Mouse (Mus musculus) urinary bladder, postnatal 10 days (tissue): ENCODE data around the gene Mex3d.
A peak's percentile ranks its signal among the peaks of the same experiment; 100 is the strongest.
"Not testable (repeated sequence)": the region's sequence is repeated elsewhere in the genome, so short reads cannot be mapped to it uniquely, and the experiment has no call there.

ENCODE experiments used
- DNase-seq: peaks from one replicate; pipeline ENCODE4 v3.0.0; 2022; ENCODE audit warnings: low spot score

Mex3d gene

GRCm38 (mm10) chr10:80356001-80356682, 31.3 kb downstream of the Mex3d start, which contains the start of gene Plk5:
TSS of gene Plk5 (plus strand) at chr10:80356459.
- no peak for DNase-seq

DNA sequence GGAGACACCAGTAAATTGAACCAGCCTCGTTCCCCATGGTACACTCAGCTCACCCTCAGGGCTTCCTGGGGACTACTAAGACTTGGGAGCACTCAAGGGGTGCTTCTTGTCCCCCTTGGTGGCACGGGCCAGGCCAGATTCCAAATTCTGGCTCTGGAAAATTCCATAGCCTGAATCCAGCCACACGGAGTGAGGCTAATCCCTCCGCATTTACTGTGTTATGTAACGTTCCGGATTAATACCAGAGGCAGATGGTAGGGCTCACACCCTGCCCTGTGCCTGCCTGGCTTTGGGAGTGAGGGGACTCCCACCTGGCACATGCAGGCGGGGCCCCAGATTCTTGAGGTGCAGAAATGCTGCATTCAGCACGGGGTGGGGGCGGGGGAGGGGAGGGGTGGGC, 32.0 kb downstream of the Mex3d start:
- DNase-seq: no peak

DNA sequence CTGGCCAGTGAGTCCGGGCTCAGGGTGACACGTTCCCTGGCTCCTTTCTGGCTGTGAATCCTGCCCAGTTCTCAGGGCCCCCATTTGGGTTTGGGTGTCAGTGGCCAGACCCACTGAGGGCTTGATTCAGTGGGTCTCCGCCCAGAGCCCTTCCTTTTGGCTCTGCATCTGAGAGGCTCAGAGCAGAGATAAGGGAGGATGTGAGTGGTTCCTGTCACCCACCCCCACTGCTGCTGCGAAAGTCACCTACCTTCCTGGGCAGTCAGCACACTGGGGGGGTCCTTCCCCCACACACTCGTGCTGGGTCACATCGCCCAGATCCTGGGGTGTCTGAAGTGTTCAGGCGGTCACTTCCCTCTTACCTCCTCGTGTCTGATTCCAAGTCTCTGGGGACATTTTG, 34.7 kb downstream of the Mex3d start:
- no peak for DNase-seq

DNA sequence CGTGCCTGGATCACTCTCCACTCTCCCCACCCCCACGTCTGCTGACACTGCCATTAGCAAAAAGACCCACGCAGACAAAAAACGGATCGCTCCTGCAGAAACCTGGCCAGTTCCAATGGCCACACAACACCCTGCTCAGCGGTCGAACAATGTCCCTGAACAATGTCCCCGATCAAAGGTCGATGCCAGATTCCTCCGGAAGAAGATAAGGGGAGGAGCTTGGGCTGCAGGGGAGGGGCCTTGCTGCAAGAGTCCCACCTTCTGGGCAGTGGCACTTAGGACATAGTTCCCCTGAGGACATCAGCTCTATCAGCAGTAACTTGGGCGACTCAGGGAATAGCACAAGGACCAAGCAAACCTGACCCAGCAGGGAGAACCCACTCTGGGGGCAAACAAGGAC, 35.6 kb downstream of the Mex3d start:
- DNase-seq: no peak

- DNase-seq: peak; percentile 76
Observed at GRCm38 (mm10) chr10:80350292-80350691, 37.2 kb downstream of the Mex3d start.

DNA sequence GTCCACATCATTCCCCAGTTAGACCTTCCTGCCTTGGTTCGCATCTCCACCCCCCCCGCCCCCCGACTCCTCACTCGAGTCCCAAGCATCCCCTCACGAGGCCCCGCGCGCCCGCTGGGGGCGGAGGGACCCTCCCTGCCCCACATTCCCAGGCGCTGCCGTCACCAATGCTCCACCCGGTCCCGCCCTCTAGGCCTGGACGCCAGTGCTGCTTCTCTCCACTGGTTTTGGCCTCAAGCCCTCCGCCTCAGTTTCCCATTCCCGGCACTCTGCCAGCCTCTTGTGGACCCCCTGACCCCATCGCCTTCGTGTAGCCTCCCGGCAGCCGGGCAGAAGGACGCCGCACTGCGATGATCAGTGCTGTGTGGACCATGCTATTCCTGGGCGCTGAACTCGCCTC, 38.5 kb downstream of the Mex3d start:
- DNase-seq: no peak

DNA sequence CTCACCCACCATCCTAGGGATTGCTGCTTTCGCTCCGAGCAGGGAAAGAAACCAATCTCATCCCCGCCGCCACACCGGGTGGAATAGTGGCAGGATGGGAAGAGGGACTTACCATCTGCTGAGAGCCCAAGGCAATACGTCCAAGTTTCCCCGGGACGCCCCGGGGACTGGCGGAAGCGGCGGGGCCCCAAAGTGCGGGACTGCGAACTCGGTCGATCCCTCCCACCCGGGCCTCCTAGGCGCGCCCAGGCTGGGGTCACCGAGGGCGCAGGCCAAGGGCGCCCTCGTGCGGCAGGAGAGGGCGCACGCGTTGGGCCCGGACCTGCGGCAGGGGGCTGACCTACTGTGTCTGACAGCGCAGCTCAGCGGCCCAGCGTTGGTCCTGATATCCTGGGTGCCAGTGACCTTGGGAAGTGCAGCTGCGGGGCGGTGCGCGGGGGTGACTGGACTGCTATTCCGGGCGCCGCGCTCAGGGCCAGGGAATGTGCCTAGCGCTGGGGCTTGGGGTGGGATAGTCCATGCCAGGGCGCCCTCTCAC, 39.1 kb downstream of the Mex3d start, which contains the start of gene Adamtsl5:
TSS of gene Adamtsl5 (minus strand) at position 169 of the 538 bp plus-strand sequence.
- no peak for DNase-seq

- DNase-seq: no peak
Observed at GRCm38 (mm10) chr10:80347514-80347967, 39.9 kb downstream of the Mex3d start.

DNA sequence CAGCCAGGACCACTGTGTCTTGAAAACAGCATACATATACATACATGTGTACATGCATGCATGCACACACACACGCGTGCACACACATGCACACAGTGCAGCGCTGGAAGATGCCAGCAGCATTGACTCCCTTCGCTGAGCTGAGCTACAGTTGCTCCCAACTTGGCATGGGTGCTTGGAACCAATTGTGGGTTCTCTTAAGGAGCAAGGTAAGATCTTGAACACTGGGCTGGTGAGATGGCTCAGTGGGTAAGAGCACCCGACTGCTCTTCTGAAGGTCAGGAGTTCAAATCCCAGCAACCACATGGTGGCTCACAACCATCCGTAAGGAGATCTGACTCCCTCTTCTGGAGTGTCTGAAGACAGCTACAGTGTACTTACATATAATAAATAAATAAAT, 41.5 kb downstream of the Mex3d start:
- DNase-seq: not testable (repeated sequence)

DNA sequence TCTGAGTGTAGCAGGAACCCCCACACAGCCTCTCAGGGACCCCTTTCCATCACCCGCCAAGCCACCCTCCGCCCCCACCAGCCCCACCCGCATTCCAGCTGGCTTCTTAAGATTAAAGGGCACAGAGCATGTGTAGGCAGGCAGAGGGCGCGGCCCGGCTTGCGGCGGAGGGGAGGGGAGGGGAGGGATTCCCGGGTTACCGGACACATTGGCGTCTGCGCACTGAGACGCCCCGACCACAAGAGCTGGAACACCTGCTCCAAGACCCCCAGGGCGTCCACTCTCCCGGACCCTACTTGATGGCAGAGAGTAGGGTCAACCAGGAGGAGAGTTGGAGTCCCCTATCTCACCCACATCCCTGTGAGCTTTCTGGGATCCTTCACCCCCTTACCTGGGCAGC, 42.3 kb downstream of the Mex3d start:
- DNase-seq: no peak

GRCm38 (mm10) chr10:80344131-80344661, 43.3 kb downstream of the Mex3d start:
- no peak for DNase-seq

DNA sequence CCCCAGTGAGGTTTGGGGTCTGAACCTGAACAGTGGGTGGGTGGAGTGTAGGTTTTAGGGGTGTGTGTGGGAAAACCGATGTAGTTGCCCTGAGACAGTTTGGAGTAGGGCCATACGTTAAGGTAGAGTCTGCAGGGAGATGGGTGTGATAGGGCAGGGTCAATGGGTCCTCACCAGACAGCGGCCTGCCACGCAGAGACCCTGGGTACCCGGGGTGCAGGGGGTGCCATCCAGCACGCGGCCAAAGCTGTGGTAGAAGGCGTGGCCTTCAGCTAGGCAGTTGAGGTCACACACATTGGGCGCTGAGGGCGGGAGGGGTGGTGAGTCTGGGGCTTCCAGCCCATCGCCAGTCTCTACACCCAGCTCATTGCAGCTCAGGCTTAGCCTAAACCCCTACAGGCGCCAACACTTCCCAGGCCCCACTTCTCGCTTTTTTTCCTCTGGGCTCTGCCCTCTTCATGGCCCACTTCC, 44.0 kb downstream of the Mex3d start:
- no peak for DNase-seq

- no peak for DNase-seq
Observed at GRCm38 (mm10) chr10:80342749-80343424, 44.6 kb downstream of the Mex3d start.

GRCm38 (mm10) chr10:80342305-80342748, 45.1 kb downstream of the Mex3d start:
- DNase-seq: no peak

DNA sequence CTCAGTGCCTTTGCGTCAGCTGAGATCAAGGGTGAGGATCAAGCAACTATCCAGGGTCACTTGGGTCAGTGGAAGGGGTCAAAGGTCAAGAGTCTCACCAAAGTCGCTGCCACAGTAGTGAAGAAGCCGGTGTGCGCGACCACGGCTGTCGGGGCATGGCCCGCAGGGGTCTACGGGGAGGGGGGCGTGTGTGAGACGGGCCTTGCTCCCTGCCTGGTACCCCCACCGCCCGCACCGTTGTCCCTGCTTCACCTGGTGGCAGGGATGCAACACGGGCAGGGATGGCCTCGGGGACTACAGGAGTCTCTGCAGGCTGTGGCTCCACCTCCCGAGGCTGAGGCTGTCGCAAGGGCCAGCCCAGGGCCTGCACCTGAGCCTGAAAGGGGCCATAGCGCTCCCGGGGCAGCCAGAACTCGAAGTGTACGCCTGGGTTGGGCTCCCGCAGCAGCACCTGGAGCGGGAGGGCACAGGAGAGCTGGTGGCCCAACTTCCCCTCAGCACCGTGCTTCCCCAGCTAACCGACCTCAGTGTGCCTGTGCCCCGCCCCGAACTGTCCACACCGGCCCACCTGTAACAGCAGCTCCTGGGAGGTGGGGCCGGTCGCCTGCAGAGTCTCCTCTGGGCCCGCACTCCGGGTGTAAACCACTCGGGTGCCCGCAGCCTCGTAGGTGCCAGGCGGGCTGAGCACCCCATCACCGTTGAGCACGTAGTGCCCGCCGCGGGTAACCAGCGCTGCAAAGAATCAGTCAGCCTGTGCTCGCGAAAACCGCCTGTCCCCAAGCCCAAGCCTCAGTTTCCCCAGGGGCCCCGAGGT, 45.8 kb downstream of the Mex3d start:
- DNase-seq: no peak

DNA sequence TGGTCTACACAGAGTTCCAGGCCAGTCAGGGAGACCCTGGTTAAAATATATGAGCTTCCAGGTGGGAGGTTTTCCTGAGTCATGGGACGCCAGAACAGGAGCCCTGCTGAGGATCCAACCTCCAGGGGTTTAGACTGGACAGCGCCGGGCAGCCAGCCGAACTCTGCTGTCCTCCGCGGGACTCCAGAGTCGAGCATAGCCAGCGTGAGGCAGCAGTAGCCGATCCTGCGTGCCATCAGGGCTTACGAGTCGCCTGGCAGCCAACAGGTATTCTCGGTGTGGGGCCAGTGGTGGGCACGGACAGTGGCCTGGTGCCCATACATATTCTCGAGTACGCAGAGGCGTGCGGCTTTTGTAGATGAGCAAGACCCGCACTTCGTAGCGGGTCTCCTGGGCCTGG, 46.4 kb downstream of the Mex3d start:
- DNase-seq: no peak

- peak; percentile 64 for DNase-seq
Observed at GRCm38 (mm10) chr10:80339941-80340750, 47.3 kb downstream of the Mex3d start.

DNA sequence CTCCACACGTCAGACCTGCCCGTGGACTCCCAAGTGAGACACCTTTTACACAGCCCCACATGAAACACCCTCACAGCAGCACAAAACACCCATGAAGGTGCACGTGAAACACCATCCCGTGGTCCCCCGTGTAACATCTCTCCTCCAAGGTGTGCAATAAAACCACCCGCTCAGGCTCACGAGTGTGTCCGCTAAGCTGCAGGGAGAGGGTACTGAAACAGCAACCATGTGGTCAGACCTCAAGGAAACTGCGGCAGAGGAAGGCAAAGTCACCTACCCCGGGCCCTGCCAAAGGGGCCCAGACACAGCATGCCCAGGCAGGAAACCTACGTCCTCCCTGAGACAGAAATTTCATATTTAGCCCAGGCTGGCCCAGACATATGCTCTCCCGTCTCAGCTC, 51.2 kb downstream of the Mex3d start:
- DNase-seq: no peak

DNA sequence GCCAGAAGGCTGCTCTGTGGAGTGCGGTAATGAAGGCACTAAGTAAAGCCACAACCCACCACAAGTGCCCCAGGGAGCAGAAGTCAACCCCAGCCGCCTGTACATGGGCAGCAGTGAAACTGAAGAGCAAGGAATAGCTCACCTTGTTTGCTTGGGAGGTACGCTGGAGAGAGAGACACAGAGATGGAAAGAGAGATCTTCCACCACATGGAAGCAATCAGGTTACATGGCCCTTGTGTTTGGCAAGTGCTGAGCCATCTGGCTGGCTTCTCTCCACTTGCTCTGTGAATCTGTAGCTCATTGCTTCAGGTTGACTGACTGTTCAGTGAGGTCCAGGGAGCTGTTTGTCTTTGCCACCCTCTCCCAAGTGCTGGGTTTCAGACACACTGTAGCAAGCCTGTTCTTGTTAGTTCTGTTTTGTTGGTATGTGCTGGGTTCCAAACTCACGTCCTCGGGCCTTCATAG, 54.9 kb downstream of the Mex3d start:
- no peak for DNase-seq

DNA sequence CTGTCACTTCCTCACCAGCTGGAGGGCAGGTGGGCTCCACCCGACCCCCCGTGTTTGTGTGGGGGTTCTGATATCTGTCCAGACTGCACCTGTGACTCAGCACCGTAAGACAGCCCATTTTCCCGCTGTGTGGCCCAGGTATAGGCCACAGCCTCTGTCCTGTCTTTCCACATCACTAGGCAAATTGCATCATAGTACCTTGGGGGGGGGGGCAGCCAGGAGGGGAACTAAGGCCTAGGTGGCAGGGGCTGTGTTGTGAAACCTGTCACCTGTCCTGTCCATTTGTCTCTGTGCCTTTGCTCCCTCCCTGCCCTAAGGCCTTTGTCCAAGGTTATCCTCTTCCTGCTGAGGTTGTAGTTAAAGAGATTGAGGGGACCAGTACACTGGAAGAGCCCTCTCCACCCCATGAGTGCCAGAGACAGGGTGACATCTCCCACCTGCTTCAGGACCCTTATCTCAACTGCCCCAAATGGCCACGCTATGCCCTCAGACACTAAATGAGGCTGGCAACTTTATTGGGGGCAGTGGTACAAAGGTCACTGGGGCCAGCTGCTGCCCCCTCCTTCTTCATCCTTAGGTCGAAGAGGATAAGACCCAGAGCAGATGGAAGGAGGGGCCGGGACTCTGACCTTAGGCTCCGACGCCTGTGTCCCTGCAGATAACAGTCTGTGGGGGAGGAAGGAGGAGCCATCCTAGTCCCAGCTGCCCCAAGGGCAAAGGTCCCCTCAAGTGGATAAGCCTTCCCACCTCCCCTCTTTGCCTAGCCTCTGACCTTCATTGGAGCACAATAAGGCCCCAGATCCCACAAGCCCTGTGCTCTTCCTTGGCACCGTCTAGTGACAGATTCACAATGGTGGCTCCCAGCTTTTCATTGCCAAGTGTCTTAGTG, 55.6 kb downstream of the Mex3d start:
- DNase-seq: no peak
